Mouse (Mus musculus): ENCODE measurements around the gene Ncapg2.

- no peak for TF ChIP-seq CTCF (conservative IDR thresholded peaks at IDR 0.05; ENCODE audit: low read length)
- TF ChIP-seq NANOG (IDR thresholded peaks at IDR 0.05; ENCODE audit: borderline replicate concordance, low read length), result no peak
- no peak for TF ChIP-seq POU5F1 (IDR thresholded peaks at IDR 0.05; ENCODE audit: borderline replicate concordance, low read length)
These were observed 37.9 kb upstream of the Ncapg2 start for GRCm38 (mm10) chr12:116367346-116367745.
